Mouse (Mus musculus) midbrain, embryonic 16.5 days (tissue): ENCODE results near the gene Dnal1. TPM values are rescaled to one million over a fixed set of nuclear protein-coding genes. Genes with fewer than 3 reads are reported as not detected.

Experiments
- ATAC-seq: fragments of 200-750 bp; cut with Nextera tagmentation; 2 replicates; pipeline ENCODE4 v1.8.0; 2017; ENCODE audit warnings: moderate TSS enrichment
- H3K27ac ChIP-seq: fragments of 300-500 bp; sonication (generic); 2 replicates; pipeline ENCODE4 v1.5.1; 2014; ENCODE audit warnings: mild to moderate bottlenecking, low read length, mixed read lengths
- H3K27me3 ChIP-seq: fragments of 300-500 bp; sonication (generic); 2 replicates; pipeline ENCODE4 v1.6.1; 2014; ENCODE audit warnings: low read depth, low read length, mixed read lengths; ENCODE audit not compliant: control insufficient read depth, insufficient read depth
- H3K36me3 ChIP-seq: fragments of 300-500 bp; sonication (generic); 2 replicates; pipeline ENCODE4 v1.6.1; 2014; ENCODE audit warnings: mild to moderate bottlenecking, low read length, moderate library complexity, mixed read lengths; ENCODE audit not compliant: control insufficient read depth, insufficient read depth
- H3K4me1 ChIP-seq: fragments of 300-500 bp; sonication (generic); 2 replicates; pipeline ENCODE4 v1.6.1; 2014; ENCODE audit warnings: mild to moderate bottlenecking, low read length, mixed read lengths; ENCODE audit not compliant: control insufficient read depth, insufficient read depth
- H3K4me2 ChIP-seq: fragments of 300-500 bp; sonication (generic); 2 replicates; pipeline ENCODE4 v1.6.1; 2014; ENCODE audit warnings: mild to moderate bottlenecking, low read length, mixed read lengths
- H3K4me3 ChIP-seq: fragments of 300-500 bp; sonication (generic); 2 replicates; pipeline ENCODE4 v1.5.1; 2014; ENCODE audit warnings: low read depth, mild to moderate bottlenecking, low read length, moderate library complexity, mixed read lengths
- H3K9ac ChIP-seq: fragments of 300-500 bp; sonication (generic); 2 replicates; pipeline ENCODE4 v1.6.1; 2014; ENCODE audit warnings: low read depth, low read length, mixed read lengths
- H3K9me3 ChIP-seq: fragments of 300-500 bp; sonication (generic); replicated peaks from 2 replicates; pipeline ENCODE4 v1.6.1; 2014; ENCODE audit warnings: mild to moderate bottlenecking, low read length, mixed read lengths; ENCODE audit not compliant: control insufficient read depth, poor library complexity, severe bottlenecking
- WGBS: fragments of 180-500 bp; shearing (Covaris S2); extraction: QIAGEN DNeasy Blood & Tissue Kit; methylation state at CpG from one replicate; pipeline ENCODE4 v1.1.7; 2014; 5-methylcytosine and 5-hydroxymethylcytosine counted together
- polyA plus RNA-seq: library from polyadenylated mRNA; unstranded; fragments of >200 nt; fragmentation: Nextera tagmentation; extraction: Ambion mirVana; gene quantifications from 2 replicates; pipeline ENCODE4 v1.2.1, GENCODE M21; 2015

Gene Dnal1
- polyA plus RNA-seq, 1 experiment from 2014 or later: 9.1 TPM

DNA sequence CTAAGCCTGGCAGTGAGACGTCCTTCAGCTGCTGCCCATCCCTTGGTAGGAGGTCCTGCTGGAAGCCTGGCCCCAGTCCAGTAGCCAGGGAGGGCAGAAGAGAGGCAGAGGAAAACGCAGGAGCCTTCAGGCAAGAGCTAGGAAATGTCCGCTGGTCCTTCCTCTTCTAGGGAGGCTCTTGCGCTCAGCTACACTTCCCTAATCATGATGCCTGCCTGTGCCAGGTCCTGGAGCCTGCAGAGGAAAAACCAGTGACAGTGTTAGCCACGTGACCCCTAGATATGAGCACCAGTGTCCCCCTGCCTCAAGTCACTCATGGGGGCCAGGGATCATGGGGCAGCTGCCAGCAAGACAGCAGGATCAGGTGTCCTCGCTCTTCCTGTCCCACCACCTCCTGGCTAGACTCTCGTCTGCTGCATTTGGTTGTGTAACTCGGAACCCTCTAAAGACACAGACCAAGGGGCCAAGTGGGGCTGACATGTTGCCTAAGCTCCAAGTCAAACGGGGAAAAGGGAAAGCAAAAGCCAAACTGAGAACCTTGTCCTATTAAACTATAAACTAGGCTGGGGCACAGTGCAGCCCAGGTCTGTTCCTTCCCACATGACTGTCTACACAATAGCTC, 60.1 kb downstream of the Dnal1 start:
- Histone ChIP-seq H3K27ac (no peak overlapping the region), H3K9ac (no peak overlapping the region), H3K27me3 (no peaks in the 10 kb centered on the region), H3K4me2 (no peak overlapping the region), H3K9me3 (no peaks in the 10 kb centered on the region), H3K36me3 (peaks cover 9% of the 10 kb centered on the region), H3K4me3 (no peak overlapping the region), H3K4me1 (peaks cover 20% of the 10 kb centered on the region)
- 86% methylated on average over 9 of the region's 9 CpGs for WGBS
- ATAC-seq: no peak

DNA sequence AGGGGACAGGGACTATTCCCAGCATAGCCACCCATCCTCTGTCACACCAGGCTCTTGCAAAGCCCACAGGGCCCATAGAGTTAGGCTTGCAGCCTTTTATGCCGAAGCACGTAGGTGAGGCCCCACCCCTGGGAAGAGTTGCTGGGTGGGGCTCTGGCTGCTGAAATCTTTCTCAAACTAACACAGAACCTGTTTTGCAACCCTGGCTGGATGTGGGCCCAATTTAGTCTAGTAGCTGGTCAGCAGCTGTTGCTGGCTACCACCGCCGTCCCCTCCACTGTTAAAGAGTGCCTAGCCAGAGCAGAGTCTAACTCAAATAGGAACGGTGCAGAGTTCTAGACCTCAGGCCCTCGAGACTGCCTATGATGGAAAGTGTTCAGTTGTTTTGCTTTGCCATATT, 60.7 kb downstream of the Dnal1 start:
- Histone ChIP-seq H3K27ac (0 out of 2 replicates have a peak overlapping the region, but pooled peaks have one; percentile 85), H3K27me3 (no peaks in the 10 kb centered on the region), H3K4me1 (peaks cover 20% of the 10 kb centered on the region), H3K9ac (no peak overlapping the region), H3K9me3 (no peaks in the 10 kb centered on the region), H3K4me2 (no peak overlapping the region; the same call in 1 of the 2 replicates), H3K4me3 (no peak overlapping the region), H3K36me3 (peaks cover 9% of the 10 kb centered on the region)
- ATAC-seq: no peak
- WGBS: 89% methylated on average over 6 of the region's 6 CpGs

DNA sequence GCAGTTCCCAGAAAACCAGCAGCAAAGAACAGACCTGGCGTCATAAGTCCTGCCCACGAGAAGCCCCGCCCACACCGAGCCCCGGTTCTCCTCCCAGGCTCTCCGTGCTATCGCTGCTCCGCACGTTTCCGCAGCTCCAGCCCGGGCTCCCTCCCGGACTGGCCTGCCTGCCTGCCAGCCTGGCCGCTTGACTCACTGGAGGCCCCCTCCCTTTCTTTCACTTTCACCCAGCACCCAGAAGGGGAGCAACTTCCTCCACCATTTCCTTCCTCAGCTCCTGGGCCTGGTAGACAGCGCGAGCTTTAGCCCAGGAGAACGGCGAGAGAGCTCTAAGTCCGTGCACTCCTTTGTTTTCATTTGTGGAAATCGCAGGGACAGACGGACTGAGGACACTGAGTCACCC, 61.5 kb downstream of the Dnal1 start:
- H3K4me3 ChIP-seq: peak overlapping the region; percentile 34
- no peaks in the 10 kb centered on the region for H3K27me3 ChIP-seq
- H3K9me3 ChIP-seq: no peaks in the 10 kb centered on the region
- peak overlapping the region; percentile 62 for H3K9ac ChIP-seq
- peak overlapping the region; percentile 55 for H3K4me2 ChIP-seq
- peaks cover 9% of the 10 kb centered on the region for H3K36me3 ChIP-seq
- peaks cover 25% of the 10 kb centered on the region for H3K4me1 ChIP-seq
- H3K27ac ChIP-seq: peak overlapping the region; percentile 85
- peak; percentile 87 for ATAC-seq
- under 1% methylated on average over 20 of the region's 20 CpGs for WGBS

- peaks cover 9% of the 10 kb centered on the region for H3K36me3 ChIP-seq
- H3K4me3 ChIP-seq: peak overlapping the region; percentile 34
- H3K27me3 ChIP-seq: no peaks in the 10 kb centered on the region
- peak overlapping the region; percentile 55 for H3K4me2 ChIP-seq
- 4% methylated on average over 13 of the region's 13 CpGs for WGBS
- peak overlapping the region; percentile 62 for H3K9ac ChIP-seq
- H3K27ac ChIP-seq: peak overlapping the region; percentile 85
- no peaks in the 10 kb centered on the region for H3K9me3 ChIP-seq
- H3K4me1 ChIP-seq: peaks cover 30% of the 10 kb centered on the region
- peak; percentile 34 for ATAC-seq
These were observed 62.1 kb downstream of the Dnal1 start for GRCm38 (mm10) chr12:84176126-84176769.

DNA sequence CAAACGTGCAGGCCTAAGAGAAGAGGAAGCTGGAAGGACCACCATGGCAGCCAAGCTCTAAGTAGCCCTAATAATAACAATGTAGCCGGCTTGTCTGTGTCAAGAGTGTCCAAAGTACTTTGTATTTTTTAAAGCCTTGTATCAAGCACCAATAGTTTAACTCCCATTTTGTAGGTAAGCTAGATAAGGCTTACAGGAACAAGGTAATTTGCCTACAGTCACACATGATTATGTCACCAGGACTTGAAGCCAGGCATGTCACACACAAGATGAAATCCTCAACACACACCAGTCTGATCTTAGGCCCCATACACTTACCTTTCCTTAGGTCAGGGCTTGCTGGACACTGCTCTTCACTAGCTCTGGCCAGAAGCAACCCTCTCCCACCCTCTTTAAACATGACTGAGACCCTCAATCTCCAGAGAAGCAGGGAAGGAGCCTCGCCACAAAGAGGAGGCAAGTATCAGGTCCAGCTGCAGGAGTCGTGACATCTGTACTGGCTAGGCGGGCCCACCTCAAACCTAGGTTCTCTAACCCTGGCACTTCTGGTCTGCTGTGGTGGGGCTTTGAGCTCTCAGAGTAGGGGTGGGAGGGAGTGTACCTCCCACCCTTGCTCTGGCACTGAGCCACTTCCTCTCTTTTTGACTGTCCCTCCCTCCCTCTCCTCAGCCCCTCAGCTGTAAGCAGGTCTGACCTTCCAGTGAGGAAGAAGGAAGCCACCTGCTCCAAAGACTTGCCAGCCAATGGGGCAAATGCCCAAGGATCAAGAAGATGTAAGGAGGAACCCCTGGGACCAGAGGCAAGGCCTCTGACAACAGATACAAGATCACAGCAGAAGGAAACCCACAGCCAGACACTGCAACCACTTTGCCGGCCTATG, 63.0 kb downstream of the Dnal1 start:
- Histone ChIP-seq H3K9me3 (no peaks in the 10 kb centered on the region), H3K27me3 (no peaks in the 10 kb centered on the region), H3K4me2 (peak overlapping the region; percentile 55), H3K4me3 (no peak overlapping the region), H3K27ac (peak overlapping the region; percentile 85), H3K36me3 (peaks cover 9% of the 10 kb centered on the region), H3K9ac (peak overlapping the region; percentile 62), H3K4me1 (peaks cover 36% of the 10 kb centered on the region)
- 38% methylated on average over 6 of the region's 6 CpGs for WGBS
- ATAC-seq: no peak

DNA sequence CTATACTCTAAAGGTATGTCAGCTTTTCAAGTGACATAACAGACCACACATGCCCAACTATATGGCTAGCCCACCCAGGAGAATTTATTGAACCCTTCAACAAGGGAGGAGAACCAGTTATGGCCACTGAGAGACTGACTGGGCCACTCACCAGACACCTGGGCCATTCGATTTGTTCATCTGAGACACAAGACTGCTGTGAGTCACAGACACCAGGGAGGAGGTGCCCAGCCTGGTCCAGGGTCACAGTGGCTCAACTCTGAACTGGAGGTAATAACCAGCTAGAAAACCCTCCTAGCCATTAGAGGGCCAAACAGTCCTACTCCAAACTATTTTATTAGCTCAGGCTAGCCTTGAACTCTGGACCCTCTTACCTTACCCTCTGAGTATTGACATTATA, 63.9 kb downstream of the Dnal1 start:
- ATAC-seq: no peak
- H3K27me3 ChIP-seq: no peaks in the 10 kb centered on the region
- peaks cover 36% of the 10 kb centered on the region for H3K4me1 ChIP-seq
- H3K9ac ChIP-seq: no peak overlapping the region
- no peak overlapping the region for H3K27ac ChIP-seq
- H3K4me2 ChIP-seq: no peak overlapping the region
- peaks cover 7% of the 10 kb centered on the region for H3K36me3 ChIP-seq
- no peak overlapping the region for H3K4me3 ChIP-seq
- no peaks in the 10 kb centered on the region for H3K9me3 ChIP-seq
- WGBS: 56% methylated on average over 1 of the region's 1 CpGs

DNA sequence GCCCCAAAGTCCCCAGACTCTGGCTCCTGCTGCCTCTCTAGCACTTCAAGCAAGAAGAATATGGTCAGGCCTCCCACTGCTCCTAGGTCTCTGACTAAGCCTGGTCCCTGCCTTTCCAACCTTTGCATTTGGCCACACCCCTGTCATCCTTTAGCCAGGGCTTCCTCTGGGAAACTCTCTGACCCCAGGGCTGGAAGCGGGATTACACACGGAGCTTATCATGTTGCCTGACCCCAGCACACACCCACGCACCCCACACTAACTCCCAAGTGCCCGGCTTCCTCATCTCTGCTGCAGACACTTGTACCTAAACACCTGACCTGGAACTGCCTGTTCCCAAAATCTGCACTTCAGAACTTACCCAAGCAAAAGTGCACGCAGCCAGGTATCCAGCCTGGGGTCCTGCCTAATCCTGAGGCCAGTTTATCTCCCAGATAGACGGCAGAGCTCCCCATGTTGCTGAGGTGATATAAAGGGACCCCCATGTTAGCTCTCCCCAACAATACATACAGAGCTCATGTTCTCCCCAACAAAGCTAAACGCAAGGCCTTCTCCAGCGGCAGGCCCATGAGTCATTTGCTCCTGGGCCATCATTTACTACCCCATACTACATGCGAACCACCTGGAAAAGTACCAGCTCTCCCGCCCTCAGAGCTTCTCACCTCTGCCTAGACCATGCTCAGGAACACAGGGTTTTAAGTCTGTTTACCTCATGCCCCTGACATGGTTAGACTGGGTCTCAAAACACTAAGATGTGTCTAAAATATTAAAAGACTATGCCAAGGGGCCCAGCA, 64.7 kb downstream of the Dnal1 start:
- Histone ChIP-seq H3K4me1 (peaks cover 36% of the 10 kb centered on the region), H3K4me3 (no peak overlapping the region), H3K9me3 (no peaks in the 10 kb centered on the region), H3K27ac (no peak overlapping the region), H3K36me3 (no peaks in the 10 kb centered on the region), H3K27me3 (no peaks in the 10 kb centered on the region), H3K9ac (no peak overlapping the region), H3K4me2 (no peak overlapping the region)
- no peak for ATAC-seq
- 59% methylated on average over 10 of the region's 10 CpGs for WGBS

DNA sequence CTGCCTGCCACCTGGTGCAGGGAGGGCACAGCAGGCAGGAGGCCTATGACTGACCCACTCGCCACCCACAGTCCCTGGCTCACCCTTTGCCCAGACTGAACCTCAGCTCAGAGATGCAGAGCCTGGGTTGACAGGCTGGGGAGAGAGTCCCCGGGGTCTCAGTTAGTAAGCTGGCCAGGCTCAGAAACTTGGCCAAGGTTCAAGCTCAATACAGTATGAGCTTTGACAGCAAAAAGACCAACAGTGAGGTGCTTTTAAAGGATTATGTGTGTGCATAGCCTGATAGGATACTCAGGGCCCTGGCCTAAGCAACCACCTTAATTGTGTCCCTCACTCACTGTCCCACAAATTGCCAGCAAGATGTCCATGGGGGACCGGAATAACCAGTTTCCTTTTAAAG, 65.9 kb downstream of the Dnal1 start:
- ATAC-seq: no peak
- H3K9ac ChIP-seq: no peak overlapping the region
- WGBS: 69% methylated on average over 3 of the region's 3 CpGs
- no peaks in the 10 kb centered on the region for H3K36me3 ChIP-seq
- no peak overlapping the region for H3K4me3 ChIP-seq
- H3K9me3 ChIP-seq: no peaks in the 10 kb centered on the region
- no peak overlapping the region for H3K27ac ChIP-seq
- no peak overlapping the region for H3K4me2 ChIP-seq
- H3K27me3 ChIP-seq: no peaks in the 10 kb centered on the region
- peaks cover 36% of the 10 kb centered on the region for H3K4me1 ChIP-seq
